Mouse (Mus musculus) induced T-regulatory cell, adult 2 months (primary cell): ENCODE data around the gene Gng8.

Experiments
- DNase-seq: peaks from one replicate; pipeline ENCODE4 v3.0.0-alpha.2; 2012; ENCODE audit warnings: low read depth

Gene Gng8

GRCm38 (mm10) chr7:16924037-16924834, 32.6 kb downstream of the Gng8 start, which contains the start of gene Calm3:
Gene Calm3 (minus strand): TSS chr7:16924114.
- peak; percentile 100 for DNase-seq

GRCm38 (mm10) chr7:16928341-16928740, 36.8 kb downstream of the Gng8 start:
- peak; percentile 52 for DNase-seq

GRCm38 (mm10) chr7:16930850-16931249, 39.3 kb downstream of the Gng8 start:
- DNase-seq, result peak; percentile 88

- DNase-seq, result peak; percentile 95
Observed at GRCm38 (mm10) chr7:16931968-16932627, 40.5 kb downstream of the Gng8 start.

GRCm38 (mm10) chr7:16932704-16933577, 41.4 kb downstream of the Gng8 start:
- DNase-seq, result peak; percentile 83

- peak; percentile 53 for DNase-seq
Observed at GRCm38 (mm10) chr7:16937312-16937711, 45.7 kb downstream of the Gng8 start.

GRCm38 (mm10) chr7:16938117-16938791, 46.7 kb downstream of the Gng8 start:
- no peak for DNase-seq

GRCm38 (mm10) chr7:16940292-16940691, 48.7 kb downstream of the Gng8 start:
- no peak for DNase-seq

- peak; percentile 38 for DNase-seq
Observed at GRCm38 (mm10) chr7:16942861-16943260, 51.3 kb downstream of the Gng8 start.

GRCm38 (mm10) chr7:16944061-16944807, 52.6 kb downstream of the Gng8 start, which contains the start of gene Pnmal2:
Gene Pnmal2 (plus strand): TSS chr7:16944682.
- peak; percentile 51 for DNase-seq

GRCm38 (mm10) chr7:16944808-16945315, 53.3 kb downstream of the Gng8 start:
- no peak for DNase-seq
